Mouse (Mus musculus): ENCODE data around the gene Ugcg. TPM values are rescaled to one million over a fixed set of nuclear protein-coding genes. Genes with fewer than 3 reads are reported as not detected.

The Ugcg gene
- polyA plus RNA-seq, 2 experiments = 7.5 to 21.7 TPM

DNA sequence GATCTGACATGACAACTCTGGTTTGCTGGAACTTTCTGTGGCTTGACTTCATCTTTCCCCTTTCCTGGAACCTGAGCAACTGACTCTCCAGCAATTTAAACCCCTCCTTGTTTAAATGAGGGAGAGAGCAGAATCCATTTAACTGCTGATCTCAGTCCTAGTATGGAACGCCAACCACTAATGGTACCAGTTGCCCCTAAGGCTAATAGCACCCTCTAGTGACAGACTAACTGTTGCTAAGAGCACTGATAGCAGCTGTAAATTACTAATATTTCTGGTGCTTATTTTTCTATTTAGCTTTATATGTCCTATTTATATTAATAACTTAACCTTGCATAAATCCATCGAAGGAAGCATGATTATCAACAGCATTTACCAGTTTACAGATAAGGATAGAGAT, 74.4 kb downstream of the Ugcg start:
- Histone ChIP-seq H3K4me3 (ENCODE audit: insufficient read depth in 1 of 2, low read depth in 2 of 2, low read length in 2 of 2) (no peak overlapping the region), H3K9ac (replicated peaks) (no peak overlapping the region), H3K27ac (no peak overlapping the region), H3K27me3 (ENCODE audit: control insufficient read depth, insufficient read depth, low read length) (no peaks in the 10 kb centered on the region), H3K4me2 (ENCODE audit: low read depth) (no peak overlapping the region), H3K9me3 (ENCODE audit: control insufficient read depth, low read length) (no peaks in the 10 kb centered on the region), H3K36me3 (replicated peaks; ENCODE audit: control insufficient read depth, insufficient read depth, low read depth) (no peaks in the 10 kb centered on the region), H3K4me1 (replicated peaks; ENCODE audit: control insufficient read depth in 2 of 2, insufficient read depth in 2 of 2, low read length in 1 of 2) (peaks cover 5 to 23% of the 10 kb centered on the region in 2 experiments; a peak in 3 of 4 replicates)
- ATAC-seq (ENCODE audit: insufficient read depth) = no peak
- TF ChIP-seq EP300 (IDR thresholded peaks at IDR 0.05; ENCODE audit: low read depth) = no peak
- peak; percentile 71 for TF ChIP-seq CTCF (IDR thresholded peaks at IDR 0.05; ENCODE audit: low read depth)
- DNase-seq (ENCODE audit: low read depth in 3 of 3, low spot score in 3 of 3) = no peak
- WGBS (ENCODE audit: insufficient replicate concordance) = 42% methylated on average over 2 of the region's 2 CpGs

DNA sequence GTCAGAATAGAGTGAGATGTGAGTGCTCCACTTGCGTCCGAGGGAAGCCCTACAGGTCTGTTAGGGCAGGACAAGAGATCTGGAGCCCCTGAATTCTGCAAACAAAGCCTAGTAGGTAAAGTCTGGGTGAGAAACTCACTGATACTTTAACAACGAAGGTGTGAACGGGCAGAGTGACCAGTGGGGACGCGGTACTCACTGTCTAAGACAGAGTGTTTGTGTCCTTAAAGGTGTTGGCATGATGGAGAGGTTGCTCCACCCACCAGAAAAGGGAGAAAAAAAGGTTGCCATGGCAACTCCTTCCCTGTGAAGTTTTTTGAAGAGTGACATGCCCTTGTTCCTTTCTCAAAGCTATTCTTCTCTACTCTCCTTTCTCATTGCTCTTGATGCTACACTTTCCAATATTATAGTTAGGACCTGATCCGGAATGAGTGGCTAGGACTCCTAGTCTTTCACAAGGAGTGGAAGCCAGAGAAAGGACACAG, 75.6 kb downstream of the Ugcg start:
- TF ChIP-seq CTCF (IDR thresholded peaks at IDR 0.05; ENCODE audit: low read depth) = no peak
- no peak for TF ChIP-seq EP300 (IDR thresholded peaks at IDR 0.05; ENCODE audit: low read depth)
- H3K9ac ChIP-seq (replicated peaks) = no peak overlapping the region
- DNase-seq (ENCODE audit: low read depth in 3 of 3, low spot score in 3 of 3) (no peak), ATAC-seq (ENCODE audit: insufficient read depth) (no peak)
- 72% methylated on average over 7 of the region's 7 CpGs for WGBS (ENCODE audit: insufficient replicate concordance)
- no peaks in the 10 kb centered on the region for H3K9me3 ChIP-seq (ENCODE audit: control insufficient read depth, low read length)
- H3K27ac ChIP-seq = no peak overlapping the region
- H3K27me3 ChIP-seq (ENCODE audit: control insufficient read depth, insufficient read depth, low read length) = no peaks in the 10 kb centered on the region
- H3K4me3 ChIP-seq (ENCODE audit: insufficient read depth in 1 of 2, low read depth in 2 of 2, low read length in 2 of 2) = no peak overlapping the region
- H3K4me1 ChIP-seq (replicated peaks; ENCODE audit: control insufficient read depth in 2 of 2, insufficient read depth in 2 of 2, low read length in 1 of 2) = peaks cover 5 to 18% of the 10 kb centered on the region in 2 experiments; a peak in 3 of 4 replicates
- H3K36me3 ChIP-seq (replicated peaks; ENCODE audit: control insufficient read depth, insufficient read depth, low read depth) = no peaks in the 10 kb centered on the region
- H3K4me2 ChIP-seq (ENCODE audit: low read depth) = no peak overlapping the region

DNA sequence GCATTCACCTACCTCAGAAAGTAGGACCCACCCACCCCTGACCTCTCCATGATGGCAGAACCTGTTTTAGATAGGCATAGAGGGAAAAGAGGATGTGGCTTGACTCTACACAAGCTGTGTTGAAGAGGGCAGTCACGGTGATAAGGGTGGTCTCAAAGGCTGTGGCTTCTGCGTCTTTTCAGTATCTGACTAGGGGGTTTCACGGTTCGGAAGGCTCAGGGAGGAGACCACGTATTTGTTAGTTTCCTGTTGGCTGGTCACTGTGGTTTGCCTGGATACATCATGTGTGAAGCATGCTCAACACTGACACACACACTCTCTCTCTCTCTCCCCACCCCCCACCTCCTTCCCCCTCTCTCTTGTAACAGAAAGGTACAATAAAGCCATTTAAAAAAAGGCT, 76.1 kb downstream of the Ugcg start:
- 33% methylated on average over 5 of the region's 5 CpGs for WGBS (ENCODE audit: insufficient replicate concordance)
- TF ChIP-seq EP300 (IDR thresholded peaks at IDR 0.05; ENCODE audit: low read depth) (no peak), CTCF (IDR thresholded peaks at IDR 0.05; ENCODE audit: low read depth) (no peak)

DNA sequence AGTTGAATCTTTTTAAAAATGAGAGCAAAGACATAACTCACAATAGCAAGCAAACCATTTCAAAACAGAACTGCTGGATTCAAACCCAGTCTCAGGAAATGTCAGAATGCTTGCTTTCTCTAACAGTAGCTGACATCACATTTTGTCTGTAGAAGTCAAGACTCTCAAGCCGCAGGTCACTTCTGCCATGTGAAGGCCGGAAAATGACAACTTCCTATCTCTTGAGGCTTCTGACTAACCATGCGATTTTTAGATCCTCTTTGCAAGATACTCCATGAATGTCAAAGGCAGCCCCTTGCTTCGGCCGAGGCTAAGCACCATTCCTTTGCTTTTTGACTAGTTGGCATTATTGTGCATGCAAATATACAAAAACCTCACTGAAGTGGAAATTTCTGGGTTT, 76.6 kb downstream of the Ugcg start:
- no peak for ATAC-seq (ENCODE audit: insufficient read depth)
- no peak overlapping the region for H3K27ac ChIP-seq
- no peak for DNase-seq (ENCODE audit: low read depth in 3 of 3, low spot score in 3 of 3)

More for the DNA sequence above, 76.1 kb downstream of the Ugcg start:
- Histone ChIP-seq H3K27ac (no peak overlapping the region), H3K4me2 (ENCODE audit: low read depth) (no peak overlapping the region), H3K27me3 (ENCODE audit: control insufficient read depth, insufficient read depth, low read length) (no peaks in the 10 kb centered on the region), H3K36me3 (replicated peaks; ENCODE audit: control insufficient read depth, insufficient read depth, low read depth) (no peaks in the 10 kb centered on the region), H3K4me3 (ENCODE audit: insufficient read depth in 1 of 2, low read depth in 2 of 2, low read length in 2 of 2) (no peak overlapping the region), H3K9me3 (ENCODE audit: control insufficient read depth, low read length) (no peaks in the 10 kb centered on the region), H3K9ac (replicated peaks) (no peak overlapping the region), H3K4me1 (replicated peaks; ENCODE audit: control insufficient read depth in 2 of 2, insufficient read depth in 2 of 2, low read length in 1 of 2) (peaks cover 3 to 16% of the 10 kb centered on the region in 2 experiments; a peak in 3 of 4 replicates)
- ATAC-seq (ENCODE audit: insufficient read depth) (no peak), DNase-seq (ENCODE audit: low read depth in 3 of 3, low spot score in 3 of 3) (no peak)

More for the DNA sequence above, 76.6 kb downstream of the Ugcg start:
- 29% methylated on average over 5 of the region's 5 CpGs for WGBS (ENCODE audit: insufficient replicate concordance)
- H3K36me3 ChIP-seq (replicated peaks; ENCODE audit: control insufficient read depth, insufficient read depth, low read depth) = no peaks in the 10 kb centered on the region
- H3K27me3 ChIP-seq (ENCODE audit: control insufficient read depth, insufficient read depth, low read length) = no peaks in the 10 kb centered on the region
- no peak overlapping the region for H3K4me2 ChIP-seq (ENCODE audit: low read depth)
- H3K9me3 ChIP-seq (ENCODE audit: control insufficient read depth, low read length) = no peaks in the 10 kb centered on the region
- H3K4me3 ChIP-seq (ENCODE audit: insufficient read depth in 1 of 2, low read depth in 2 of 2, low read length in 2 of 2) = no peak overlapping the region
- no peak overlapping the region for H3K9ac ChIP-seq (replicated peaks)
- peaks cover 3 to 14% of the 10 kb centered on the region in 2 experiments; a peak in 3 of 4 replicates for H3K4me1 ChIP-seq (replicated peaks; ENCODE audit: control insufficient read depth in 2 of 2, insufficient read depth in 2 of 2, low read length in 1 of 2)
- TF ChIP-seq EP300 (IDR thresholded peaks at IDR 0.05; ENCODE audit: low read depth) (no peak), CTCF (IDR thresholded peaks at IDR 0.05; ENCODE audit: low read depth) (no peak)

Other genes with a start within 250 kb of the Ugcg start
- 0.03 and 0.08 TPM in 2 replicates for gene Zkscan16, start 245.6 kb upstream of the Ugcg start, polyA plus RNA-seq (2012; rRNA removed)
- 0.06 and 0.11 TPM in 2 replicates for gene Zkscan16, start 245.6 kb upstream of the Ugcg start, polyA plus RNA-seq (2014; fragmentation: Nextera tagmentation; extraction: Ambion mirVana)
- gene Ptgr1, start 202.1 kb upstream of the Ugcg start, polyA plus RNA-seq (2012; rRNA removed) = 6.2 and 11.1 TPM in 2 replicates
- gene Ptgr1, start 202.1 kb upstream of the Ugcg start, polyA plus RNA-seq (2014; fragmentation: Nextera tagmentation; extraction: Ambion mirVana) = 14.8 and 16.0 TPM in 2 replicates
- 1.4 and 2.4 TPM in 2 replicates for gene Dnajc25, start 194.2 kb upstream of the Ugcg start, polyA plus RNA-seq (2012; rRNA removed)
- 5.4 and 7.1 TPM in 2 replicates for gene Dnajc25, start 194.2 kb upstream of the Ugcg start, polyA plus RNA-seq (2014; fragmentation: Nextera tagmentation; extraction: Ambion mirVana)
- not detected in 2 replicates for gene Gm20503, start 186.0 kb upstream of the Ugcg start, polyA plus RNA-seq (2012; rRNA removed)
- gene Gm20503, start 186.0 kb upstream of the Ugcg start, polyA plus RNA-seq (2014; fragmentation: Nextera tagmentation; extraction: Ambion mirVana) = 4.4 and 5.1 TPM in 2 replicates
- gene Gng10, start 154.2 kb upstream of the Ugcg start, polyA plus RNA-seq (2012; rRNA removed) = 8.8 and 10.7 TPM in 2 replicates
- 30.2 and 30.9 TPM in 2 replicates for gene Gng10, start 154.2 kb upstream of the Ugcg start, polyA plus RNA-seq (2014; fragmentation: Nextera tagmentation; extraction: Ambion mirVana)
- not detected in 2 replicates for gene AI481877, start 50.3 kb upstream of the Ugcg start, polyA plus RNA-seq (2012; rRNA removed)
- gene AI481877, start 50.3 kb upstream of the Ugcg start, polyA plus RNA-seq (2014; fragmentation: Nextera tagmentation; extraction: Ambion mirVana) = not detected in 2 replicates
- gene Susd1, start 249.4 kb downstream of the Ugcg start, polyA plus RNA-seq (2012; rRNA removed) = 15.5 and 18.1 TPM in 2 replicates
- gene Susd1, start 249.4 kb downstream of the Ugcg start, polyA plus RNA-seq (2014; fragmentation: Nextera tagmentation; extraction: Ambion mirVana) = 5.8 and 7.0 TPM in 2 replicates